Mouse (Mus musculus): ENCODE measurements around the gene Mmp28.
A peak's percentile ranks its signal among the peaks of the same experiment; 100 is the strongest.

- TF ChIP-seq POLR2A (IDR thresholded peaks at IDR 0.05; ENCODE audit: insufficient read depth, low read depth, low read length) (no peak; the same call in 1 of the 2 replicates), EP300 (IDR thresholded peaks at IDR 0.05; ENCODE audit: insufficient read depth, low read depth, low read length) (peak; percentile 81; the same call in 1 of the 2 replicates)
These were observed 21.6 kb downstream of the Mmp28 start for GRCm38 (mm10) chr11:83441235-83441634.
